8 mouse cellular contexts compared by ENCODE assay signal in genomic region chr9:119982241-119982811, GRCm38 (mm10). TPM values are rescaled to one million over a fixed set of nuclear protein-coding genes. Genes with fewer than 3 reads are reported as not detected.
DNase-seq lines count a peak whose midpoint lies in the region; ATAC-seq and TF ChIP-seq lines count a peak whose summit lies in the region.

No protein-coding gene starts in this region.

- peak; percentile 60 for TF ChIP-seq CTCF in forebrain, postnatal 0 days (IDR thresholded peaks at IDR 0.05; ENCODE audit: low read depth)
- peak; percentile 66 for TF ChIP-seq CTCF in liver, adult 2 months (IDR thresholded peaks at IDR 0.05; ENCODE audit: low read depth, low read length)
- TF ChIP-seq CTCF in stomach, postnatal 0 days (IDR thresholded peaks at IDR 0.05; ENCODE audit: low read depth), result peak; percentile 70

- no peaks in the 10 kb centered on the region for H3K9me3 ChIP-seq in forebrain, postnatal 0 days (ENCODE audit: low read length)
- no peaks in the 10 kb centered on the region for H3K9me3 ChIP-seq in hindbrain, embryonic 16.5 days (ENCODE audit: control insufficient read depth, low read length)
- H3K9me3 ChIP-seq in midbrain, embryonic 16.5 days (replicated peaks; ENCODE audit: control insufficient read depth, low read length, poor library complexity, severe bottlenecking), result no peaks in the 10 kb centered on the region
- H3K9me3 ChIP-seq in stomach, postnatal 0 days (ENCODE audit: control insufficient read depth, low read length), result no peaks in the 10 kb centered on the region

- peaks cover 54% of the 10 kb centered on the region for H3K79me2 ChIP-seq in liver, adult 2 months (ENCODE audit: control insufficient read depth, insufficient read depth, low read length)

- peak overlapping the region; percentile 55; the same call in 1 of the 2 replicates for H3K9ac ChIP-seq in forebrain, postnatal 0 days
- H3K9ac ChIP-seq in hindbrain, embryonic 16.5 days (ENCODE audit: low read depth, low read length), result peak overlapping the region; percentile 31
- peak overlapping the region; percentile 100 for H3K9ac ChIP-seq in liver, adult 2 months (ENCODE audit: low read depth, low read length)
- H3K9ac ChIP-seq in midbrain, embryonic 16.5 days (ENCODE audit: low read depth, low read length), result no peak overlapping the region
- H3K9ac ChIP-seq in stomach, postnatal 0 days (ENCODE audit: low read length), result peak overlapping the region; percentile 92

- H3K4me3 ChIP-seq in forebrain, postnatal 0 days (ENCODE audit: low read depth, low read length), result peak overlapping the region; percentile 64
- peak overlapping the region; percentile 69 for H3K4me3 ChIP-seq in hindbrain, embryonic 16.5 days (ENCODE audit: low read length)
- H3K4me3 ChIP-seq in liver, adult 2 months (ENCODE audit: insufficient read depth, low read depth, low read length), result peak overlapping the region; percentile 100
- H3K4me3 ChIP-seq in midbrain, embryonic 16.5 days (ENCODE audit: low read depth, low read length), result peak overlapping the region; percentile 64; the same call in 1 of the 2 replicates
- H3K4me3 ChIP-seq in stomach, postnatal 0 days (ENCODE audit: low read depth, low read length), result peak overlapping the region; percentile 75

- 0 out of 2 replicates have a peak, but pooled peaks cover 2% of the 10 kb centered on the region for H3K27me3 ChIP-seq in forebrain, postnatal 0 days (ENCODE audit: insufficient read depth, low read length)
- peaks cover 3% of the 10 kb centered on the region; the same call in 1 of the 2 replicates for H3K27me3 ChIP-seq in hindbrain, embryonic 16.5 days (replicated peaks; ENCODE audit: control insufficient read depth, insufficient read depth, low read length)
- no peaks in the 10 kb centered on the region for H3K27me3 ChIP-seq in liver, adult 2 months (ENCODE audit: control insufficient read depth, insufficient read depth, low read length)
- peaks cover 14% of the 10 kb centered on the region for H3K27me3 ChIP-seq in midbrain, embryonic 16.5 days (ENCODE audit: control insufficient read depth, insufficient read depth, low read depth, low read length)
- no peaks in the 10 kb centered on the region; the same call in 1 of the 2 replicates for H3K27me3 ChIP-seq in stomach, postnatal 0 days (ENCODE audit: control insufficient read depth, insufficient read depth, low read length)

- H3K36me3 ChIP-seq in forebrain, postnatal 0 days (ENCODE audit: insufficient read depth), result no peaks in the 10 kb centered on the region
- H3K36me3 ChIP-seq in hindbrain, embryonic 16.5 days (ENCODE audit: control insufficient read depth, insufficient read depth, low read length), result no peaks in the 10 kb centered on the region
- H3K36me3 ChIP-seq in liver, adult 2 months (ENCODE audit: control insufficient read depth, insufficient read depth, low read length), result no peaks in the 10 kb centered on the region
- no peaks in the 10 kb centered on the region for H3K36me3 ChIP-seq in midbrain, embryonic 16.5 days (ENCODE audit: control insufficient read depth, insufficient read depth, low read length)
- H3K36me3 ChIP-seq in stomach, postnatal 0 days (ENCODE audit: control insufficient read depth, insufficient read depth, low read length), result no peaks in the 10 kb centered on the region

- 5% methylated on average over 11 of the region's 11 CpGs for WGBS in forebrain, postnatal 0 days
- WGBS in hindbrain, embryonic 16.5 days, result 2% methylated on average over 10 of the region's 11 CpGs
- under 1% methylated on average over 11 of the region's 11 CpGs for WGBS in liver, adult 2 months
- WGBS in midbrain, embryonic 16.5 days, result 7% methylated on average over 11 of the region's 11 CpGs
- 2% methylated on average over 11 of the region's 11 CpGs for WGBS in stomach, postnatal 0 days

- peaks cover 7% of the 10 kb centered on the region; the same call in 1 of the 2 replicates for H3K4me1 ChIP-seq in forebrain, postnatal 0 days (ENCODE audit: insufficient read depth)
- peaks cover 37% of the 10 kb centered on the region for H3K4me1 ChIP-seq in hindbrain, embryonic 16.5 days (ENCODE audit: control insufficient read depth, insufficient read depth, low read depth, low read length)
- H3K4me1 ChIP-seq in liver, adult 2 months (ENCODE audit: control insufficient read depth, insufficient read depth, low read length), result peaks cover 38% of the 10 kb centered on the region
- H3K4me1 ChIP-seq in midbrain, embryonic 16.5 days (ENCODE audit: control insufficient read depth, insufficient read depth, low read length), result peaks cover 25% of the 10 kb centered on the region
- H3K4me1 ChIP-seq in stomach, postnatal 0 days (replicated peaks; ENCODE audit: control insufficient read depth, insufficient read depth), result peaks cover 15% of the 10 kb centered on the region; the same call in 1 of the 2 replicates

- peak overlapping the region; percentile 89 for H3K4me2 ChIP-seq in forebrain, postnatal 0 days (ENCODE audit: low read depth)
- H3K4me2 ChIP-seq in hindbrain, embryonic 16.5 days (ENCODE audit: low read length), result peak overlapping the region; percentile 95
- peak overlapping the region; percentile 87 for H3K4me2 ChIP-seq in midbrain, embryonic 16.5 days (ENCODE audit: low read length)
- H3K4me2 ChIP-seq in stomach, postnatal 0 days (replicated peaks; ENCODE audit: low read depth), result peak overlapping the region; percentile 72

- ATAC-seq in forebrain, postnatal 0 days, result peak; percentile 44
- peak; percentile 44 for ATAC-seq in hindbrain, embryonic 16.5 days
- ATAC-seq in midbrain, embryonic 16.5 days, result peak; percentile 50; the same call in 1 of the 2 replicates
- peak; percentile 30 for ATAC-seq in stomach, postnatal 0 days (ENCODE audit: low FRiP score, low TSS enrichment)

- peak; percentile 73 for DNase-seq in retina, postnatal 1 day
- DNase-seq in retina, embryonic 14.5 days (ENCODE audit: low spot score), result no peak
- DNase-seq in c-Kit-positive CD71-positive TER-119-positive erythroid progenitor cells, embryonic 14.5 days (ENCODE audit: low spot score), result peak; percentile 18
- DNase-seq in forebrain, postnatal 0 days, result peak; percentile 32
- peak; percentile 89 for DNase-seq in liver, adult 2 months (ENCODE audit: extremely low read depth, low read depth, low spot score)
- DNase-seq in stomach, postnatal 0 days (ENCODE audit: low spot score), result peak; percentile 75

- TF ChIP-seq POLR2A in liver, adult 2 months (IDR thresholded peaks at IDR 0.05; ENCODE audit: extremely low read depth, insufficient read depth, low read length), result no peak

- TF ChIP-seq EP300 in stomach, postnatal 0 days (optimal IDR thresholded peaks at IDR 0.05), result peak; percentile 54

- H3K27ac ChIP-seq in forebrain, postnatal 0 days (ENCODE audit: low read depth, low read length), result no peak overlapping the region
- H3K27ac ChIP-seq in hindbrain, embryonic 16.5 days (ENCODE audit: low read depth, low read length), result peak overlapping the region; percentile 75; the same call in 1 of the 2 replicates
- peak overlapping the region; percentile 99 for H3K27ac ChIP-seq in liver, adult 2 months (replicated peaks; ENCODE audit: insufficient read depth, low read depth, low read length)
- H3K27ac ChIP-seq in midbrain, embryonic 16.5 days (ENCODE audit: low read length), result no peak overlapping the region
- peak overlapping the region; percentile 93 for H3K27ac ChIP-seq in stomach, postnatal 0 days (replicated peaks)

RNA-seq across cellular contexts. Expression of gene Csrnp1, which starts 2.1 kb away (rescaled TPM):
- 6.3 and 10.9 TPM in 2 replicates for total RNA-seq in forebrain, postnatal 0 days (2014; rRNA removed)
- 2.2 and 2.7 TPM in 2 replicates for polyA plus RNA-seq in forebrain, postnatal 0 days (2015; fragmentation: Nextera tagmentation; extraction: Ambion mirVana)
- polyA plus RNA-seq in hindbrain, embryonic 16.5 days (2015; fragmentation: Nextera tagmentation; extraction: Ambion mirVana), result 1.8 and 2.7 TPM in 2 replicates
- total RNA-seq in liver, adult 2 months (2014; rRNA removed), result 5.8 and 9.2 TPM in 2 replicates
- polyA plus RNA-seq in liver, adult 2 months (2012; rRNA removed), result 9.7 and 10.4 TPM in 2 replicates
- polyA plus RNA-seq in midbrain, embryonic 16.5 days (2015; fragmentation: Nextera tagmentation; extraction: Ambion mirVana), result 0.75 and 1.0 TPM in 2 replicates
- 5.5 and 5.6 TPM in 2 replicates for polyA plus RNA-seq in stomach, postnatal 0 days (2015; fragmentation: Nextera tagmentation; extraction: Ambion mirVana)

RNA-seq across cellular contexts. Expression of gene Xirp1, which starts 41.1 kb away (rescaled TPM):
- total RNA-seq in forebrain, postnatal 0 days (2014; rRNA removed), result not detected in 2 replicates
- not detected in 2 replicates for polyA plus RNA-seq in forebrain, postnatal 0 days (2015; fragmentation: Nextera tagmentation; extraction: Ambion mirVana)
- 0.35 TPM in 1 of 2 replicates, not detected in the other for polyA plus RNA-seq in hindbrain, embryonic 16.5 days (2015; fragmentation: Nextera tagmentation; extraction: Ambion mirVana)
- total RNA-seq in liver, adult 2 months (2014; rRNA removed), result under 0.01 and 0.09 TPM in 2 replicates
- 0.11 TPM in 2 replicates for polyA plus RNA-seq in liver, adult 2 months (2012; rRNA removed)
- not detected in 2 replicates for polyA plus RNA-seq in midbrain, embryonic 16.5 days (2015; fragmentation: Nextera tagmentation; extraction: Ambion mirVana)
- polyA plus RNA-seq in stomach, postnatal 0 days (2015; fragmentation: Nextera tagmentation; extraction: Ambion mirVana), result 0.05 and 0.11 TPM in 2 replicates

RNA-seq across cellular contexts. Expression of gene Ttc21a, which starts 44.9 kb away (rescaled TPM):
- total RNA-seq in forebrain, postnatal 0 days (2014; rRNA removed), result 2.5 and 4.3 TPM in 2 replicates
- 0.45 and 0.85 TPM in 2 replicates for polyA plus RNA-seq in forebrain, postnatal 0 days (2015; fragmentation: Nextera tagmentation; extraction: Ambion mirVana)
- 1.1 and 1.4 TPM in 2 replicates for polyA plus RNA-seq in hindbrain, embryonic 16.5 days (2015; fragmentation: Nextera tagmentation; extraction: Ambion mirVana)
- total RNA-seq in liver, adult 2 months (2014; rRNA removed), result 0.07 TPM in 1 of 2 replicates, not detected in the other
- not detected in 2 replicates for polyA plus RNA-seq in liver, adult 2 months (2012; rRNA removed)
- 1.0 and 1.3 TPM in 2 replicates for polyA plus RNA-seq in midbrain, embryonic 16.5 days (2015; fragmentation: Nextera tagmentation; extraction: Ambion mirVana)
- 0.04 TPM in 2 replicates for polyA plus RNA-seq in stomach, postnatal 0 days (2015; fragmentation: Nextera tagmentation; extraction: Ambion mirVana)

RNA-seq across cellular contexts. Expression of gene Gorasp1, which starts 45.0 kb away (rescaled TPM):
- 15.3 and 27.9 TPM in 2 replicates for total RNA-seq in forebrain, postnatal 0 days (2014; rRNA removed)
- polyA plus RNA-seq in forebrain, postnatal 0 days (2015; fragmentation: Nextera tagmentation; extraction: Ambion mirVana), result 20.3 and 24.0 TPM in 2 replicates
- 33.1 and 36.0 TPM in 2 replicates for polyA plus RNA-seq in hindbrain, embryonic 16.5 days (2015; fragmentation: Nextera tagmentation; extraction: Ambion mirVana)
- 10.9 and 11.5 TPM in 2 replicates for total RNA-seq in liver, adult 2 months (2014; rRNA removed)
- 18.1 and 20.7 TPM in 2 replicates for polyA plus RNA-seq in liver, adult 2 months (2012; rRNA removed)
- 27.3 and 29.2 TPM in 2 replicates for polyA plus RNA-seq in midbrain, embryonic 16.5 days (2015; fragmentation: Nextera tagmentation; extraction: Ambion mirVana)
- 17.8 and 18.8 TPM in 2 replicates for polyA plus RNA-seq in stomach, postnatal 0 days (2015; fragmentation: Nextera tagmentation; extraction: Ambion mirVana)

Comparison
In these comparisons a context has a peak if more than half of its experiments do, and no peak if none do; other contexts are left out.
1. H3K27ac ChIP-seq: peak in hindbrain, embryonic 16.5 days (single experiment), liver, adult 2 months (single experiment) and stomach, postnatal 0 days (single experiment); none in forebrain, postnatal 0 days (single experiment) and midbrain, embryonic 16.5 days (single experiment).
2. Peak in every context shown above with its lines, with median percentiles within 50 percentile points of each other: ATAC-seq, H3K4me2 ChIP-seq, H3K4me3 ChIP-seq and CTCF ChIP-seq.